Mouse (Mus musculus): ENCODE data around the gene Stxbp1.

GRCm38 (mm10) chr2:32756674-32757055, 90.4 kb downstream of the Stxbp1 start:
- no peak for TF ChIP-seq CTCF (IDR thresholded peaks at IDR 0.05; ENCODE audit: low read depth, low read length)
- TF ChIP-seq GATA1 (IDR thresholded peaks at IDR 0.05; ENCODE audit: borderline replicate concordance, low read length), result no peak
- TF ChIP-seq TAL1 (conservative IDR thresholded peaks at IDR 0.05; ENCODE audit: low read depth, low read length), result no peak
- TF ChIP-seq POLR2AphosphoS5 (IDR thresholded peaks at IDR 0.05; ENCODE audit: insufficient replicate concordance, low read depth, low read length), result no peak

All from G1E (cell line).